Mouse (Mus musculus) myocyte (in vitro differentiated cells): ENCODE data around the gene Insc.

ENCODE experiments used
- CEBPB ChIP-seq: IDR thresholded peaks from 2 replicates; pipeline ENCODE4 v1.6.1; 2011; ENCODE audit warnings: mild to moderate bottlenecking, moderate library complexity; ENCODE audit not compliant: poor library complexity, insufficient read depth, severe bottlenecking
- E2F4 ChIP-seq: IDR thresholded peaks from one replicate; pipeline ENCODE4 v1.6.1; 2011; ENCODE audit warnings: mild to moderate bottlenecking, control low read depth, moderate library complexity; ENCODE audit not compliant: insufficient read depth
- MAX ChIP-seq: IDR thresholded peaks from one replicate; pipeline ENCODE4 v1.6.1; 2011; ENCODE audit warnings: low read depth, mild to moderate bottlenecking, control low read depth
- MYOD1 ChIP-seq, 3 experiments: IDR thresholded peaks; one replicate each; pipeline ENCODE4 v1.6.1; 2011; ENCODE audit warnings: control low read depth in 2 of 3, low read depth in 2 of 3, mild to moderate bottlenecking in 2 of 3, moderate library complexity in 1 of 3; ENCODE audit not compliant: insufficient read length in 2 of 3, control insufficient read depth in 1 of 3
- MYOG ChIP-seq, 3 experiments: IDR thresholded peaks; one replicate each; pipeline ENCODE4 v1.6.1; 2011; ENCODE audit warnings: control low read depth in 2 of 3, low read depth in 2 of 3, mild to moderate bottlenecking in 2 of 3; ENCODE audit not compliant: insufficient read length in 2 of 3, control insufficient read depth in 1 of 3, insufficient read depth in 1 of 3
- POLR2A ChIP-seq: IDR thresholded peaks from one replicate; pipeline ENCODE4 v1.6.1; 2011; ENCODE audit warnings: low read depth, mild to moderate bottlenecking, control low read depth, moderate library complexity; ENCODE audit not compliant: insufficient read length
- POLR2AphosphoS2 ChIP-seq: IDR thresholded peaks from one replicate; pipeline ENCODE4 v1.6.1; 2011; ENCODE audit warnings: low read depth, control low read depth; ENCODE audit not compliant: insufficient read length
- REST ChIP-seq: IDR thresholded peaks from one replicate; pipeline ENCODE4 v1.6.1; 2011; ENCODE audit warnings: mild to moderate bottlenecking, control low read depth, moderate library complexity; ENCODE audit not compliant: insufficient read depth, insufficient read length
- SRF ChIP-seq: IDR thresholded peaks from one replicate; pipeline ENCODE4 v1.6.1; 2011; ENCODE audit warnings: low read depth; ENCODE audit not compliant: control insufficient read depth, insufficient read length
- TCF12 ChIP-seq: IDR thresholded peaks from one replicate; pipeline ENCODE4 v1.6.1; 2011; ENCODE audit warnings: mild to moderate bottlenecking, control low read depth; ENCODE audit not compliant: poor library complexity, insufficient read depth, severe bottlenecking
- USF1 ChIP-seq: IDR thresholded peaks from one replicate; pipeline ENCODE4 v1.6.1; 2011; ENCODE audit warnings: low read depth, mild to moderate bottlenecking, control low read depth, moderate library complexity

GRCm38 (mm10) chr7:114738166-114738565, 5.3 kb upstream of the Insc start:
- no peak for TF ChIP-seq POLR2A
- no peak for TF ChIP-seq USF1
- no peak for TF ChIP-seq MYOG (IDR thresholded peaks at IDR 0.05; ENCODE audit: control insufficient read depth in 1 of 3, insufficient read depth in 1 of 3, insufficient read length in 2 of 3, low read depth in 2 of 3)
- no peak for TF ChIP-seq CEBPB
- no peak for TF ChIP-seq POLR2AphosphoS2
- no peak for TF ChIP-seq TCF12
- no peak for TF ChIP-seq REST
- no peak for TF ChIP-seq MAX
- no peak for TF ChIP-seq SRF
- TF ChIP-seq E2F4 = no peak
- TF ChIP-seq MYOD1 (IDR thresholded peaks at IDR 0.05; ENCODE audit: control insufficient read depth in 1 of 3, insufficient read length in 2 of 3, low read depth in 2 of 3) = no peak
